Mouse (Mus musculus) kidney, postnatal 0 days (tissue): ENCODE results near the gene Pibf1. TPM values are rescaled to one million over a fixed set of nuclear protein-coding genes. Genes with fewer than 3 reads are reported as not detected.

Experiments used
- ATAC-seq: fragments of 200-750 bp; cut with Nextera tagmentation; replicated peaks from 2 replicates; pipeline ENCODE4 v1.8.0; 2017; ENCODE audit warnings: low read depth, moderate number of reproducible peaks, moderate TSS enrichment, moderate library complexity; ENCODE audit not compliant: low FRiP score
- DNase-seq: peaks from one replicate; pipeline ENCODE4 v3.0.0-alpha.2; 2016; ENCODE audit warnings: low spot score
- H3K27ac ChIP-seq: fragments of 300-500 bp; sonication (generic); 2 replicates; pipeline ENCODE4 v1.5.1; 2014; ENCODE audit warnings: mild to moderate bottlenecking
- H3K27me3 ChIP-seq: fragments of 300-500 bp; sonication (generic); 2 replicates; pipeline ENCODE4 v1.6.1; 2014; ENCODE audit warnings: low read length, mixed read lengths; ENCODE audit not compliant: insufficient read depth
- H3K36me3 ChIP-seq: fragments of 300-500 bp; sonication (generic); 2 replicates; pipeline ENCODE4 v1.6.1; 2014; ENCODE audit warnings: low read length, mixed read lengths; ENCODE audit not compliant: insufficient read depth
- H3K4me1 ChIP-seq: fragments of 300-500 bp; sonication (generic); replicated peaks from 2 replicates; pipeline ENCODE4 v1.6.1; 2014; ENCODE audit warnings: antibody characterized with exemption, low read length, mixed read lengths; ENCODE audit not compliant: insufficient read depth
- H3K4me2 ChIP-seq: fragments of 300-500 bp; sonication (generic); 2 replicates; pipeline ENCODE4 v1.6.1; 2014; ENCODE audit warnings: mild to moderate bottlenecking, low read length, moderate library complexity, mixed read lengths
- H3K4me3 ChIP-seq: fragments of 300-500 bp; sonication (generic); replicated peaks from 2 replicates; pipeline ENCODE4 v1.5.1; 2014; ENCODE audit warnings: low read depth, low read length
- H3K9ac ChIP-seq: fragments of 300-500 bp; sonication (generic); 2 replicates; pipeline ENCODE4 v1.6.1; 2014; ENCODE audit warnings: low read depth, low read length
- H3K9me3 ChIP-seq: fragments of 300-500 bp; sonication (generic); replicated peaks from 2 replicates; pipeline ENCODE4 v1.6.1; 2016; ENCODE audit warnings: low read length, inconsistent platforms, mixed read lengths
- CTCF ChIP-seq: IDR thresholded peaks from 2 replicates; pipeline ENCODE4 v1.5.1; 2016; ENCODE audit warnings: antibody characterized with exemption, low read depth, mild to moderate bottlenecking, moderate library complexity
- WGBS: fragments of 180-500 bp; shearing (Covaris S2); extraction: QIAGEN DNeasy Blood & Tissue Kit; methylation state at CpG from one replicate; pipeline ENCODE4 v1.1.7; 2014; 5-methylcytosine and 5-hydroxymethylcytosine counted together
- polyA plus RNA-seq: library from polyadenylated mRNA; unstranded; fragments of >200 nt; fragmentation: Nextera tagmentation; extraction: Ambion mirVana; gene quantifications from 2 replicates; pipeline ENCODE4 v1.2.1, GENCODE M21; 2015

The Pibf1 gene
- polyA plus RNA-seq, 1 experiment from 2014 or later: 12.7 TPM

DNA sequence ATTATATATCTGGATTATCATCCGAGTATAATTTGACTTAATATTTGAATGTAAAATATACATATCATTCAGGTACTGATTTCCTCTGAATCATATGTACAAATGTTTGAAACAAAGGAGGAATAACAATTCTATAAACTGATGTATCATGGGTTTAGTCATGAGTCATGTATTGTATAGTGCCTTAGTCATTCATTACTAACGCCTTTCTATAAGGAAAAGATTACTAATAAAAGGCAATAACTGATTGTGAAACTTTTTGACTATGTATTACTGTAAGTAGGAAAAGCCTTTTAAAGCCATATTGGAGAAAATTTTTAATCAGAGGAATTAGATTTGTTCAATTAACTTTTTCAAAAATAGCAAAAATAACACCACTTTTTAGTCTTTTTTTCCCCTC is 106.6 kb downstream of the Pibf1 start:
- TF ChIP-seq CTCF: no peak
- 96% methylated on average over 2 of the region's 2 CpGs for WGBS
- no peak overlapping the region for H3K4me3 ChIP-seq
- DNase-seq (no peak), ATAC-seq (no peak)
- H3K27ac ChIP-seq: no peak overlapping the region
- H3K27me3 ChIP-seq: no peaks in the 10 kb centered on the region
- H3K9me3 ChIP-seq: no peaks in the 10 kb centered on the region
- H3K4me2 ChIP-seq: no peak overlapping the region
- H3K9ac ChIP-seq: no peak overlapping the region
- no peaks in the 10 kb centered on the region for H3K36me3 ChIP-seq
- no peaks in the 10 kb centered on the region for H3K4me1 ChIP-seq

GRCm38 (mm10) chr14:99206591-99206990 is 107.4 kb downstream of the Pibf1 start:
- H3K9ac ChIP-seq: no peak overlapping the region
- DNase-seq (no peak), ATAC-seq (no peak)
- no peak overlapping the region for H3K27ac ChIP-seq
- no peaks in the 10 kb centered on the region for H3K9me3 ChIP-seq
- H3K4me3 ChIP-seq: no peak overlapping the region
- no peaks in the 10 kb centered on the region for H3K27me3 ChIP-seq
- WGBS: 87% methylated on average over 5 of the region's 5 CpGs
- H3K36me3 ChIP-seq: no peaks in the 10 kb centered on the region
- no peaks in the 10 kb centered on the region for H3K4me1 ChIP-seq
- TF ChIP-seq CTCF: no peak
- no peak overlapping the region for H3K4me2 ChIP-seq

GRCm38 (mm10) chr14:99210431-99210830 is 111.2 kb downstream of the Pibf1 start:
- H3K4me1 ChIP-seq: no peaks in the 10 kb centered on the region

DNA sequence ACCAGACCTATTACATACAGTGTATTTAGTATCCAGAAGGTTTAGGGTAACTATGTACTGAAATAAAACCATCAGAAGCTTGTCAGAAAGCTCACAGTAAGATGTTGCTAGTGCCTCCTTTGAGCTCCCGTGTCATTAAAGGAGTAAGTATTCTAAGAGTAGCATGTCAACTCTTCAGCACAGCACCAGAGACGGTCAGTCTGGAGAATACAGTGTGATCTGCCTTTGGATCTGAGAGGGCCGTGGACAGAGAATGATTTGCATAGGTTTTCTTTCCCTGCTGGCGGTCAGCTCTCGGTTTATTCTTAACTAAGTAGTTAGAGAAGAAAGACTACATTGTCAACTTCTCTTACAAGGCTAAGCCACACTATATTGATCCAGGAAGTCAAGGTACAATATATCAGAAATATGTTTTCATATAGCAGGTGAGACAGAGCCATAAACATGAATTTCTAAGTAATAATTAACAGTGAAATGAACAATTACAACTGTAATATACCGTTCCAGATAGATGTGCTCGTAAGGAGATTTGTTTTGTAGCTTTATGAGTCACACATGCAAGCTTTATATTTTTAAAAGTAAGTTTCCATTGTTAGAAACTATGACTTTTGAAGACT is 119.3 kb downstream of the Pibf1 start:
- TF ChIP-seq CTCF: no peak
- no peak for ATAC-seq
- no peaks in the 10 kb centered on the region for H3K36me3 ChIP-seq
- no peaks in the 10 kb centered on the region for H3K4me1 ChIP-seq
- no peak overlapping the region for H3K27ac ChIP-seq
- no peak overlapping the region for H3K9ac ChIP-seq
- no peak for DNase-seq
- 69% methylated on average over 7 of the region's 7 CpGs for WGBS
- no peaks in the 10 kb centered on the region for H3K27me3 ChIP-seq
- no peak overlapping the region for H3K4me2 ChIP-seq
- no peaks in the 10 kb centered on the region for H3K9me3 ChIP-seq
- no peak overlapping the region for H3K4me3 ChIP-seq

More at GRCm38 (mm10) chr14:99210431-99210830, 111.2 kb downstream of the Pibf1 start:
- no peak for TF ChIP-seq CTCF
- 81% methylated on average over 5 of the region's 5 CpGs for WGBS
- H3K9ac ChIP-seq: no peak overlapping the region
- ATAC-seq: no peak
- no peaks in the 10 kb centered on the region for H3K27me3 ChIP-seq
- no peaks in the 10 kb centered on the region for H3K36me3 ChIP-seq
- H3K4me3 ChIP-seq: no peak overlapping the region
- DNase-seq: no peak
- H3K4me2 ChIP-seq: no peak overlapping the region
- H3K27ac ChIP-seq: no peak overlapping the region
- no peaks in the 10 kb centered on the region for H3K9me3 ChIP-seq

- TF ChIP-seq CTCF: no peak
- WGBS: 26% methylated on average over 9 of the region's 9 CpGs
- no peak overlapping the region for H3K9ac ChIP-seq
- no peak overlapping the region for H3K4me2 ChIP-seq
- peak; percentile 22 for DNase-seq
- no peaks in the 10 kb centered on the region for H3K9me3 ChIP-seq
- no peaks in the 10 kb centered on the region for H3K27me3 ChIP-seq
- no peak overlapping the region for H3K4me3 ChIP-seq
- no peaks in the 10 kb centered on the region for H3K36me3 ChIP-seq
- ATAC-seq: no peak
- no peaks in the 10 kb centered on the region for H3K4me1 ChIP-seq
- H3K27ac ChIP-seq: no peak overlapping the region
Measured at GRCm38 (mm10) chr14:99219757-99220171, 120.5 kb downstream of the Pibf1 start.

DNA sequence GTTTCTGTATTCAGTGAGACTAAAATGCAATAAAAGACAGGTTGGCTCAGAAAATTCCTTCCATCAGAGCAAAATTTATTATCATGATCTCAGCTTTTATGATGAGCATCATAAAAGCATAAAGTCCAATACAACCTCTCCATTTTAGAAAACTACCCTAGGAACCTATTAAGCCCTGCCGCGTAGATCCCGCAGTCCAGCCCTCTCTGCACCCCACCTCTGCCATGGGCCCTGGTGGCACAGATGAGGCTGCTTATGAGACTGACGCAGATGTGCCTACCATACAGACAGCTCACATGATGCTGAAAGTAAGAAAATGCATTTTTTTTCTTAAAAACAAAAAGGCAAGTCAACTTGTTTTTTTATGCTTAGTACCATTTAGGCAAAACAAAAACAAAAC is 126.7 kb downstream of the Pibf1 start:
- ATAC-seq (no peak), DNase-seq (no peak)
- no peak overlapping the region for H3K4me3 ChIP-seq
- no peaks in the 10 kb centered on the region for H3K4me1 ChIP-seq
- H3K27ac ChIP-seq: no peak overlapping the region
- H3K27me3 ChIP-seq: no peaks in the 10 kb centered on the region
- H3K36me3 ChIP-seq: no peaks in the 10 kb centered on the region
- no peak overlapping the region for H3K4me2 ChIP-seq
- no peak overlapping the region for H3K9ac ChIP-seq
- no peak for TF ChIP-seq CTCF
- WGBS: 98% methylated on average over 4 of the region's 4 CpGs
- H3K9me3 ChIP-seq: no peaks in the 10 kb centered on the region
